Mouse (Mus musculus): ENCODE results near the gene BC025446. TPM values are rescaled to one million over a fixed set of nuclear protein-coding genes. Genes with fewer than 3 reads are reported as not detected.

Gene BC025446
- total and polyA plus RNA-seq, 2 experiments, result 148 to 380 TPM

DNA sequence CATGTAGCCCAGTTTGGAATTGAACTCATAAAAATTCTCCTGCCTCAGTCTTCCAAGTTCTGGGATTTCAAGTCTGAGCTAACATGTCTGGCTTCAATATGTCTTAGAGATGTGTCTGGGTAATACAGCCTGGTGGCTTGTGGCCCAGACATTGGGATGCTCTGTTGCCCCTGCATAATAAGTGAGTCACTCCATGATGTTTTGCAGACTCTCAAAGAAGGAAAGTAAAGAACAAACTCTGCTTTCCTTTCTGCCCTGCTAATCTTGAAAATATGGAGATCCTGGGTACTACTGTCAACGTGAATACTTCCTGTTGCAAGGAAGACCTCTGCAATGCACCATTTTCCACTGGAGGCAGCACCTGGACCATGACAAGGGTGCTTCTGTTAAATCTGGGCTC is 55.2 kb downstream of the BC025446 start:
- TF ChIP-seq CTCF (IDR thresholded peaks at IDR 0.05; ENCODE audit: low read depth, low read length), result no peak
- no peak for TF ChIP-seq POLR2A (IDR thresholded peaks at IDR 0.05; ENCODE audit: extremely low read depth, insufficient read depth, low read length)
- Histone ChIP-seq H3K79me2 (ENCODE audit: control insufficient read depth, insufficient read depth, low read length) (no peaks in the 10 kb centered on the region), H3K9ac (ENCODE audit: low read depth, low read length) (no peak overlapping the region), H3K4me1 (ENCODE audit: control insufficient read depth, insufficient read depth, low read length) (peaks cover 19% of the 10 kb centered on the region), H3K36me3 (ENCODE audit: control insufficient read depth, insufficient read depth, low read length) (no peaks in the 10 kb centered on the region), H3K4me3 (ENCODE audit: insufficient read depth, low read depth, low read length) (no peak overlapping the region), H3K27me3 (ENCODE audit: control insufficient read depth, insufficient read depth, low read length) (no peaks in the 10 kb centered on the region), H3K27ac (replicated peaks; ENCODE audit: insufficient read depth, low read depth, low read length) (no peak overlapping the region)
- 87% methylated on average over 1 of the region's 1 CpGs for WGBS
- DNase-seq (ENCODE audit: extremely low read depth, low read depth, low spot score), result no peak

DNA sequence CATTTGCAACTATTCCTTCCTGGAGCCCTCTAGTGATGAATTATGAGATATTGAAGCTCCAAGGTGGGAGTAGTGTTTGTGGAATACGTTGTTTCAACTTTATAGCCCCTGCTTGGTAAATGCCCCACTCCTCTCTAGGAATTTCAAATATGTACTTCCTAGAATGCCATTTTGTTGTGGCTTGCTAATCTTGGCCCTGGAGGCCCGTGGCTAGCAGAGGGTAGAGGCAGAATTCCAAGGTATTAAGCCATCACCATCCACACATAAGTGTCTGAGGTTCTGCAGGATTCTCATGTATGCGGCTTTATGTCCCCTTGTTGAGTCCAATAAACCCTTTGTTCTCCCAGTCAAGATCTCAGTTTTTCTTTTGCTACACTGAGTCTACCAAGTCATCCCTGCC is 55.7 kb downstream of the BC025446 start:
- Histone ChIP-seq H3K9ac (ENCODE audit: low read depth, low read length) (no peak overlapping the region), H3K4me3 (ENCODE audit: insufficient read depth, low read depth, low read length) (no peak overlapping the region), H3K79me2 (ENCODE audit: control insufficient read depth, insufficient read depth, low read length) (no peaks in the 10 kb centered on the region), H3K27me3 (ENCODE audit: control insufficient read depth, insufficient read depth, low read length) (no peaks in the 10 kb centered on the region), H3K27ac (replicated peaks; ENCODE audit: insufficient read depth, low read depth, low read length) (no peak overlapping the region), H3K4me1 (ENCODE audit: control insufficient read depth, insufficient read depth, low read length) (peaks cover 22% of the 10 kb centered on the region), H3K36me3 (ENCODE audit: control insufficient read depth, insufficient read depth, low read length) (no peaks in the 10 kb centered on the region)
- WGBS, result 81% methylated on average over 3 of the region's 3 CpGs
- no peak for DNase-seq (ENCODE audit: extremely low read depth, low read depth, low spot score)
- TF ChIP-seq POLR2A (IDR thresholded peaks at IDR 0.05; ENCODE audit: extremely low read depth, insufficient read depth, low read length), result no peak
- TF ChIP-seq CTCF (IDR thresholded peaks at IDR 0.05; ENCODE audit: low read depth, low read length), result no peak

Other genes starting within 250 kb of the BC025446 start
- gene Ly6i, start 232.9 kb upstream of the BC025446 start, total RNA-seq (2014; rRNA removed), result not detected in 2 replicates
- not detected in 2 replicates for gene Ly6i, start 232.9 kb upstream of the BC025446 start, polyA plus RNA-seq (2012; rRNA removed)
- gene Ly6a, start 218.3 kb upstream of the BC025446 start, total RNA-seq (2014; rRNA removed), result 12.4 and 22.7 TPM in 2 replicates
- 13.9 and 26.3 TPM in 2 replicates for gene Ly6a, start 218.3 kb upstream of the BC025446 start, polyA plus RNA-seq (2012; rRNA removed)
- gene Ly6c1, start 167.5 kb upstream of the BC025446 start, total RNA-seq (2014; rRNA removed), result 0.87 and 1.2 TPM in 2 replicates
- gene Ly6c1, start 167.5 kb upstream of the BC025446 start, polyA plus RNA-seq (2012; rRNA removed), result 1.9 and 2.1 TPM in 2 replicates
- gene Ly6c2, start 104.4 kb upstream of the BC025446 start, total RNA-seq (2014; rRNA removed), result 1.2 and 2.2 TPM in 2 replicates
- 3.7 and 6.6 TPM in 2 replicates for gene Ly6c2, start 104.4 kb upstream of the BC025446 start, polyA plus RNA-seq (2012; rRNA removed)
- not detected in 2 replicates for gene Ly6g, start 61.1 kb upstream of the BC025446 start, total RNA-seq (2014; rRNA removed)
- gene Ly6g, start 61.1 kb upstream of the BC025446 start, polyA plus RNA-seq (2012; rRNA removed), result not detected in 2 replicates
- gene Ly6f, start 52.0 kb downstream of the BC025446 start, total RNA-seq (2014; rRNA removed), result 0.65 TPM in 1 of 2 replicates, not detected in the other
- gene Ly6f, start 52.0 kb downstream of the BC025446 start, polyA plus RNA-seq (2012; rRNA removed), result 0.15 and 0.40 TPM in 2 replicates